Mouse (Mus musculus): ENCODE measurements around the gene Bex4. TPM values are rescaled to one million over a fixed set of nuclear protein-coding genes. Genes with fewer than 3 reads are reported as not detected.

The Bex4 gene
- total and polyA plus RNA-seq, 3 experiments = 0.44 to 1.3 (median 0.66) TPM

DNA sequence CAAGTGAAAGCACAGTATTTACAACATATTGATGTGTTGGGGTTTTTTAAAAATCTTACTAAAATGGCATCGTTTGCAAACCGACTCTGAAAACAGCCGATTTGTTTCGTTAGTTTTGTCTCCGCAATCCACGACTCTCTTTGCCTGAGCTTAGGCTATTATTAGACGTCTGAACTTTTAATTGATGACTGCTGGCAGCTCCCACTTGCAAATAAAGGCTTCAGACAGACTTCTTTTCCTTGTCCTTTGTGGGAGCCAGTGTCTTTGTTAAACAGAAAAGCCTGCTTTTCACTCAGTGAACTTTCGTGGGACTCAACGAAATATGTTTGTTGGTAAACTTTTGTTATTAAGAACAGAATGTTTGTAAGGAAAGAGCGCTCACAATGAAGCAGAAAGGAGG lies 34.0 kb downstream of the Bex4 start:
- 24% methylated on average over 10 of the region's 10 CpGs for WGBS
- no peak overlapping the region; the same call in 1 of the 2 replicates for H3K9ac ChIP-seq (ENCODE audit: low read depth, low read length)
- no peaks in the 10 kb centered on the region for H3K36me3 ChIP-seq (ENCODE audit: control insufficient read depth, insufficient read depth, low read length)
- TF ChIP-seq EP300 (IDR thresholded peaks at IDR 0.05; ENCODE audit: insufficient read depth, low read depth, low read length) (no peak), CTCF (IDR thresholded peaks at IDR 0.05) (no peak), POLR2A (IDR thresholded peaks at IDR 0.05; ENCODE audit: insufficient read depth, low read depth, low read length) (no peak)
- H3K4me3 ChIP-seq = peak overlapping the region; percentile 61
- no peaks in the 10 kb centered on the region for H3K79me2 ChIP-seq (replicated peaks; ENCODE audit: control insufficient read depth, insufficient read depth, low read length)
- intact Hi-C loops (cut with DNase I) = loop anchor here (5.0 kb wide), 1 partner anchor 875 kb away; the partner anchor contains the start of gene Fam199x
- H3K27me3 ChIP-seq (ENCODE audit: control insufficient read depth, insufficient read depth, low read length) = no peaks in the 10 kb centered on the region
- DNase-seq = no peak
- H3K4me1 ChIP-seq (ENCODE audit: control insufficient read depth, insufficient read depth, low read length) = no peaks in the 10 kb centered on the region
- peak overlapping the region; percentile 80 for H3K27ac ChIP-seq

DNA sequence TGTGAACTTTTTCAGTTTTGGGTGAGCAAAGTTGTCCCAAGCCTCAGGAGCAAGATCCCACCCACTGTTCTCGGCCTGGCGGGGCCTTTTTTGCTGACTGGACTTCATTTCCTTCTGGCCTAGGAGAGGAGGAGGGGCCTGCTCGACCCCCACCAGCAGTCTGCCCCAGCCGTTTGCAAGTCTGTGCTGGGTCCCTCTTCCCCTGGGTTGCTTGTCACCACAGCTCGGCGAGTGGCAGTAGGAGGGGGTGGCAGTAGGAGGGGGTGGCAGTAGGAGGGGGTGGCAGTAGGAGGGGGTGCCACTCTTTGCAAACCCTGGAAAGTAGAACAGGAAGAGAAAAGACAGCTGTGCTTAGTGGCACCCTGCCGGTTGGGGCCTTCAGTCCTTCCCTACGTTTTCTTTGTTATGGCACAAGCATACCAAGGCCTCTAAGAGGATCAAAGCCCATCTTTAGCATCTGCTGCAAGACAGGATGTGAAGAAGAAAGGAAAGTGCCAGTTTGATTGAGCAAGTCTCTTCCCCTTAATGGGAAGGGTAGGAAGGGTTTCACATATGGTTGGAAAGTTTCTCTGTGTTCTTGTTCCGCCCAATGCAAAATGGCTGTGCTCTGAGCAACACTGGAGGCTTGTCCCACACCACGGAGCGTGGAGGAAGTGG lies 42.2 kb downstream of the Bex4 start:
- Histone ChIP-seq H3K79me2 (replicated peaks; ENCODE audit: control insufficient read depth, insufficient read depth, low read length) (no peaks in the 10 kb centered on the region), H3K4me1 (ENCODE audit: control insufficient read depth, insufficient read depth, low read length) (no peaks in the 10 kb centered on the region), H3K27me3 (ENCODE audit: control insufficient read depth, insufficient read depth, low read length) (no peaks in the 10 kb centered on the region), H3K9ac (ENCODE audit: low read depth, low read length) (no peak overlapping the region), H3K36me3 (ENCODE audit: control insufficient read depth, insufficient read depth, low read length) (no peaks in the 10 kb centered on the region), H3K27ac (no peak overlapping the region), H3K4me3 (no peak overlapping the region)
- WGBS = 37% methylated on average over 11 of the region's 11 CpGs
- intact Hi-C loops (cut with DNase I) = no loop called here
- no peak for DNase-seq
- TF ChIP-seq EP300 (IDR thresholded peaks at IDR 0.05; ENCODE audit: insufficient read depth, low read depth, low read length) (no peak), POLR2A (IDR thresholded peaks at IDR 0.05; ENCODE audit: insufficient read depth, low read depth, low read length) (no peak), CTCF (IDR thresholded peaks at IDR 0.05) (no peak)

DNA sequence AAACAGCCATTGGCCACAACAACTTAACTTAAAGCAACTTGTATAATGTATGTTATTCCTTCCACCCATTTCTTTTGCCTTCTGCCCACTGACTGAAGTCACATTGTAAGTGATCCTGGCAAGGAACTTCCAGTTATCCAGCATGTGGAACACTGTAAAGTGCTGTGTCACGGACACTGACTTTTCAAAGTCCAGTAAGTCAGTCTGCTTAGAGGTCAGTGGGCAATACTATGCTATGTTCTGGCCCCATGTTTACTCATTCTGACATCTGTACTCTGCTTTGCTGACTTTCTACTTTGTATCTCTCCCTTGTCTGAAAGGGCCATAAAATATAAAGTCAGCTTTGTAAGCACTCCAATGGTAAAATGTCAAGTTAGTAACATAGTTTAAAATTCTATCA lies 44.3 kb downstream of the Bex4 start:
- H3K27ac ChIP-seq = no peak overlapping the region
- intact Hi-C loops (cut with DNase I) = no loop called here
- H3K4me1 ChIP-seq (ENCODE audit: control insufficient read depth, insufficient read depth, low read length) = no peaks in the 10 kb centered on the region
- H3K36me3 ChIP-seq (ENCODE audit: control insufficient read depth, insufficient read depth, low read length) = no peaks in the 10 kb centered on the region
- TF ChIP-seq EP300 (IDR thresholded peaks at IDR 0.05; ENCODE audit: insufficient read depth, low read depth, low read length) (no peak), POLR2A (IDR thresholded peaks at IDR 0.05; ENCODE audit: insufficient read depth, low read depth, low read length) (no peak), CTCF (IDR thresholded peaks at IDR 0.05) (no peak)
- H3K27me3 ChIP-seq (ENCODE audit: control insufficient read depth, insufficient read depth, low read length) = no peaks in the 10 kb centered on the region
- no peaks in the 10 kb centered on the region for H3K79me2 ChIP-seq (replicated peaks; ENCODE audit: control insufficient read depth, insufficient read depth, low read length)
- WGBS = 83% methylated on average over 1 of the region's 1 CpGs
- DNase-seq = no peak
- no peak overlapping the region for H3K9ac ChIP-seq (ENCODE audit: low read depth, low read length)
- no peak overlapping the region for H3K4me3 ChIP-seq

Small RNAs within 50 kb of the gene (microRNA-seq; reads per million reads assigned to microRNA genes)
- gene Mir6383 = 0 reads per million in 2 experiments

Other genes with a start within 250 kb of the Bex4 start
- gene Arxes2, start 145.2 kb upstream of the Bex4 start, total RNA-seq (2021) = 1 to 10 TPM; 1.4 to 1.6 TPM
- 3.1 and 3.2 TPM in 2 replicates for gene Arxes2, start 145.2 kb upstream of the Bex4 start, polyA plus RNA-seq (2012; rRNA removed)
- under 1 TPM in 1 of 2 experiments, not detected in 1; 0.16 TPM for gene Arxes1, start 105.6 kb upstream of the Bex4 start, total RNA-seq (2021)
- gene Arxes1, start 105.6 kb upstream of the Bex4 start, polyA plus RNA-seq (2012; rRNA removed) = 0.44 and 0.53 TPM in 2 replicates
- under 1 TPM in 1 of 2 experiments, not detected in 1; 0.27 TPM for gene Bex2, start 70.8 kb upstream of the Bex4 start, total RNA-seq (2021)
- gene Bex2, start 70.8 kb upstream of the Bex4 start, polyA plus RNA-seq (2012; rRNA removed) = 0.47 TPM in 1 of 2 replicates, not detected in the other
- gene Nxf3, start 53.7 kb upstream of the Bex4 start, total RNA-seq (2021) = not detected
- 0.04 and 0.47 TPM in 2 replicates for gene Nxf3, start 53.7 kb upstream of the Bex4 start, polyA plus RNA-seq (2012; rRNA removed)
- 10 to 100 TPM; 14.4 to 15.4 TPM for gene Tceal8, start 33.3 kb downstream of the Bex4 start, total RNA-seq (2021)
- gene Tceal8, start 33.3 kb downstream of the Bex4 start, polyA plus RNA-seq (2012; rRNA removed) = 7.8 and 15.1 TPM in 2 replicates
- under 1 TPM; 0.26 to 0.68 TPM for gene Tceal5, start 64.9 kb downstream of the Bex4 start, total RNA-seq (2021)
- gene Tceal5, start 64.9 kb downstream of the Bex4 start, polyA plus RNA-seq (2012; rRNA removed) = 0.14 TPM in 1 of 2 replicates, not detected in the other
- under 1 TPM; 0.34 to 0.86 TPM for gene Tceal7, start 75.8 kb downstream of the Bex4 start, total RNA-seq (2021)
- gene Tceal7, start 75.8 kb downstream of the Bex4 start, polyA plus RNA-seq (2012; rRNA removed) = 0.18 TPM in 1 of 2 replicates, not detected in the other
- gene Bex1, start 76.5 kb downstream of the Bex4 start, total RNA-seq (2021) = 1 to 10 TPM; 1.8 to 3.7 TPM
- 2.0 and 2.4 TPM in 2 replicates for gene Bex1, start 76.5 kb downstream of the Bex4 start, polyA plus RNA-seq (2012; rRNA removed)
- gene Tceal9, start 106.1 kb downstream of the Bex4 start, total RNA-seq (2021) = 10 to 100 TPM; 22.6 to 25.6 TPM
- gene Tceal9, start 106.1 kb downstream of the Bex4 start, polyA plus RNA-seq (2012; rRNA removed) = 6.3 and 17.8 TPM in 2 replicates
- gene Bex3, start 131.3 kb downstream of the Bex4 start, total RNA-seq (2021) = 1 to 10 TPM; 8.7 to 9.1 TPM
- 8.6 and 13.8 TPM in 2 replicates for gene Bex3, start 131.3 kb downstream of the Bex4 start, polyA plus RNA-seq (2012; rRNA removed)

All from heart, adult 2 months (tissue).